Mouse (Mus musculus) ovary, postnatal 14 days (tissue): ENCODE data around the gene Abhd6.
A peak's percentile ranks its signal among the peaks of the same experiment; 100 is the strongest.

Experiments used
- DNase-seq: peaks from one replicate; pipeline ENCODE4 v3.0.0; 2022; ENCODE audit warnings: low spot score

Abhd6 gene

GRCm38 (mm10) chr14:8062537-8063301, 60.0 kb downstream of the Abhd6 start:
- no peak for DNase-seq

GRCm38 (mm10) chr14:8063835-8064785, 61.4 kb downstream of the Abhd6 start:
- DNase-seq = no peak

- DNase-seq = peak; percentile 94
Measured at GRCm38 (mm10) chr14:8080165-8080679, 77.5 kb downstream of the Abhd6 start, which contains the start of gene Rpp14. Gene Rpp14, plus strand, starts transcription at chr14:8080367.

GRCm38 (mm10) chr14:8080718-8081117, 78.0 kb downstream of the Abhd6 start:
- DNase-seq = no peak

GRCm38 (mm10) chr14:8082949-8083348, 80.2 kb downstream of the Abhd6 start:
- DNase-seq = no peak

GRCm38 (mm10) chr14:8089016-8089415, 86.3 kb downstream of the Abhd6 start:
- no peak for DNase-seq

- no peak for DNase-seq
Measured at GRCm38 (mm10) chr14:8092573-8092972, 89.9 kb downstream of the Abhd6 start.

- DNase-seq = no peak
Measured at GRCm38 (mm10) chr14:8093427-8093826, 90.7 kb downstream of the Abhd6 start.

GRCm38 (mm10) chr14:8094931-8095561, 92.3 kb downstream of the Abhd6 start:
- no peak for DNase-seq

GRCm38 (mm10) chr14:8095562-8095950, 92.9 kb downstream of the Abhd6 start:
- no peak for DNase-seq

GRCm38 (mm10) chr14:8097978-8098686, 95.4 kb downstream of the Abhd6 start, which contains the start of gene Pxk:
Gene Pxk, plus strand, starts transcription at chr14:8098211.
- peak; percentile 77 for DNase-seq

- no peak for DNase-seq
Measured at GRCm38 (mm10) chr14:8098687-8098995, 95.9 kb downstream of the Abhd6 start.

GRCm38 (mm10) chr14:8099561-8100021, 96.9 kb downstream of the Abhd6 start:
- DNase-seq = no peak

- no peak for DNase-seq
Measured at GRCm38 (mm10) chr14:8101886-8102285, 99.2 kb downstream of the Abhd6 start.

- no peak for DNase-seq
Measured at GRCm38 (mm10) chr14:8102676-8103075, 100.0 kb downstream of the Abhd6 start.
